Mouse (Mus musculus): ENCODE measurements at regions not wholly inside any gene's neighbourhood (a gene's known extent, or its start where the extent isn't known, plus 50 kb on each side); places are given as distances from the start of the nearest gene placed in this dataset.

GRCm38 (mm10) chr3:139136044-139136443 is 61.0 kb upstream of the Rap1gds1 start:
- no peak for TF ChIP-seq POLR2A (IDR thresholded peaks at IDR 0.05; ENCODE audit: insufficient read length, low read depth)
- no peak for TF ChIP-seq CEBPB (IDR thresholded peaks at IDR 0.05; ENCODE audit: insufficient read depth, poor library complexity, severe bottlenecking)
- no peak for TF ChIP-seq MAX (IDR thresholded peaks at IDR 0.05; ENCODE audit: low read depth)
- TF ChIP-seq USF1 (IDR thresholded peaks at IDR 0.05; ENCODE audit: low read depth) = no peak
- TF ChIP-seq TCF12 (IDR thresholded peaks at IDR 0.05; ENCODE audit: insufficient read depth, poor library complexity, severe bottlenecking) = no peak
